Mouse (Mus musculus) midbrain, embryonic 13.5 days (tissue): ENCODE results near the gene Hnmt. TPM values are rescaled to one million over a fixed set of nuclear protein-coding genes. Genes with fewer than 3 reads are reported as not detected.
"Not testable (repeated sequence)": the region's sequence is repeated elsewhere in the genome, so short reads cannot be mapped to it uniquely, and the experiment has no call there.

ENCODE experiments used
- ATAC-seq: fragments of 200-750 bp; cut with Nextera tagmentation; 2 replicates; pipeline ENCODE4 v1.8.0; 2017; ENCODE audit warnings: mild to moderate bottlenecking, moderate TSS enrichment, moderate library complexity
- H3K27ac ChIP-seq: fragments of 300-500 bp; sonication (generic); 2 replicates; pipeline ENCODE4 v1.5.1; 2015; ENCODE audit warnings: inconsistent platforms, mild to moderate bottlenecking, moderate library complexity
- H3K27me3 ChIP-seq: fragments of 300-500 bp; sonication (generic); 2 replicates; pipeline ENCODE4 v1.6.1; 2015; ENCODE audit warnings: mild to moderate bottlenecking, inconsistent platforms
- H3K36me3 ChIP-seq: fragments of 300-500 bp; sonication (generic); 2 replicates; pipeline ENCODE4 v1.6.1; 2015; ENCODE audit warnings: mild to moderate bottlenecking, inconsistent platforms
- H3K4me1 ChIP-seq: fragments of 300-500 bp; sonication (generic); replicated peaks from 2 replicates; pipeline ENCODE4 v1.6.1; 2015; ENCODE audit warnings: inconsistent platforms
- H3K4me2 ChIP-seq: fragments of 300-500 bp; sonication (generic); replicated peaks from 2 replicates; pipeline ENCODE4 v1.6.1; 2015; ENCODE audit warnings: moderate library complexity, mild to moderate bottlenecking, inconsistent platforms
- H3K4me3 ChIP-seq: fragments of 300-500 bp; sonication (generic); replicated peaks from 2 replicates; pipeline ENCODE4 v1.5.1; 2015; ENCODE audit warnings: mild to moderate bottlenecking, inconsistent platforms
- H3K9ac ChIP-seq: fragments of 300-500 bp; sonication (generic); replicated peaks from 2 replicates; pipeline ENCODE4 v1.6.1; 2015; ENCODE audit warnings: mild to moderate bottlenecking, inconsistent platforms
- H3K9me3 ChIP-seq: fragments of 300-500 bp; sonication (generic); 2 replicates; pipeline ENCODE4 v1.6.1; 2016; ENCODE audit warnings: mild to moderate bottlenecking, inconsistent platforms
- WGBS: fragments of 180-500 bp; shearing (Covaris S2); methylation state at CpG from one replicate; pipeline ENCODE4 v1.1.7; 2015; 5-methylcytosine and 5-hydroxymethylcytosine counted together
- polyA plus RNA-seq: library from polyadenylated mRNA; unstranded; fragments of >200 nt; fragmentation: Nextera tagmentation; extraction: Ambion mirVana; gene quantifications from 2 replicates; pipeline ENCODE4 v1.2.1, GENCODE M21; 2015

The Hnmt gene
- 2.4 and 2.5 TPM in 2 replicates for polyA plus RNA-seq

GRCm38 (mm10) chr2:24049344-24049990 is at the start of gene Hnmt:
TSS of gene Hnmt (minus strand) at chr2:24049394.
- peak within 1 kb of the TSS; percentile 49; the same call in 1 of the 2 replicates for H3K9ac ChIP-seq
- no peak for ATAC-seq
- no peak within 1 kb of the TSS for H3K27ac ChIP-seq
- no peaks in the 10 kb centered on the region for H3K9me3 ChIP-seq
- peak within 1 kb of the TSS; percentile 42 for H3K4me3 ChIP-seq
- H3K4me2 ChIP-seq = peak within 1 kb of the TSS; percentile 53
- 44% methylated on average over 7 of the region's 7 CpGs for WGBS
- no peaks in the 10 kb centered on the region for H3K27me3 ChIP-seq
- H3K36me3 ChIP-seq = no peaks in the 10 kb centered on the region
- peaks cover 14% of the 10 kb centered on the region for H3K4me1 ChIP-seq

GRCm38 (mm10) chr2:24096495-24096894 is 47.3 kb upstream of the Hnmt start, which contains the start of gene Tbpl2:
TSS of gene Tbpl2 (minus strand) at chr2:24096595.
- H3K9me3 ChIP-seq = no peaks in the 10 kb centered on the region
- H3K27ac ChIP-seq = no peak within 1 kb of the TSS
- ATAC-seq = no peak
- H3K9ac ChIP-seq = no peak within 1 kb of the TSS
- no peaks in the 10 kb centered on the region for H3K4me1 ChIP-seq
- no peak within 1 kb of the TSS for H3K4me3 ChIP-seq
- H3K36me3 ChIP-seq = no peaks in the 10 kb centered on the region
- H3K27me3 ChIP-seq = no peaks in the 10 kb centered on the region
- WGBS = 89% methylated on average over 4 of the region's 4 CpGs
- H3K4me2 ChIP-seq = no peak within 1 kb of the TSS

GRCm38 (mm10) chr2:24090921-24091320 is 41.7 kb upstream of the Hnmt start:
- Histone ChIP-seq H3K9ac (no peak overlapping the region), H3K4me2 (no peak overlapping the region), H3K4me1 (no peaks in the 10 kb centered on the region), H3K27me3 (no peaks in the 10 kb centered on the region), H3K9me3 (no peaks in the 10 kb centered on the region), H3K4me3 (no peak overlapping the region), H3K27ac (no peak overlapping the region), H3K36me3 (no peaks in the 10 kb centered on the region)
- ATAC-seq = no peak
- 86% methylated on average over 1 of the region's 1 CpGs for WGBS

GRCm38 (mm10) chr2:24050459-24050858 is 1.3 kb upstream of the Hnmt start:
- H3K9ac ChIP-seq = no peak overlapping the region
- no peak for ATAC-seq
- H3K4me3 ChIP-seq = no peak overlapping the region
- no peaks in the 10 kb centered on the region for H3K9me3 ChIP-seq
- H3K27ac ChIP-seq = no peak overlapping the region
- no peak overlapping the region for H3K4me2 ChIP-seq
- H3K36me3 ChIP-seq = no peaks in the 10 kb centered on the region
- 83% methylated on average over 3 of the region's 3 CpGs for WGBS
- H3K27me3 ChIP-seq = no peaks in the 10 kb centered on the region
- peaks cover 14% of the 10 kb centered on the region for H3K4me1 ChIP-seq

GRCm38 (mm10) chr2:24048480-24049097 is 605 bp downstream of the Hnmt start:
- ATAC-seq = peak; percentile 96
- WGBS = 7% methylated on average over 16 of the region's 16 CpGs
- no peak overlapping the region for H3K27ac ChIP-seq

GRCm38 (mm10) chr2:24047551-24048479 is 1.4 kb downstream of the Hnmt start:
- Histone ChIP-seq H3K4me1 (peaks cover 14% of the 10 kb centered on the region), H3K9me3 (no peaks in the 10 kb centered on the region), H3K9ac (peak overlapping the region; percentile 49; the same call in 1 of the 2 replicates), H3K4me2 (peak overlapping the region; percentile 53), H3K27ac (no peak overlapping the region), H3K36me3 (no peaks in the 10 kb centered on the region), H3K4me3 (peak overlapping the region; percentile 42), H3K27me3 (no peaks in the 10 kb centered on the region)
- peak; percentile 63 for ATAC-seq
- 17% methylated on average over 6 of the region's 6 CpGs for WGBS

More at GRCm38 (mm10) chr2:24048480-24049097, 605 bp downstream of the Hnmt start:
- H3K27me3 ChIP-seq = no peaks in the 10 kb centered on the region
- H3K4me3 ChIP-seq = peak overlapping the region; percentile 42
- peak overlapping the region; percentile 49; the same call in 1 of the 2 replicates for H3K9ac ChIP-seq
- H3K9me3 ChIP-seq = no peaks in the 10 kb centered on the region
- H3K36me3 ChIP-seq = no peaks in the 10 kb centered on the region
- peak overlapping the region; percentile 53 for H3K4me2 ChIP-seq
- peaks cover 14% of the 10 kb centered on the region for H3K4me1 ChIP-seq

GRCm38 (mm10) chr2:24042901-24043300 is 6.3 kb downstream of the Hnmt start:
- Histone ChIP-seq H3K4me1 (peaks cover 5% of the 10 kb centered on the region; the same call in 1 of the 2 replicates), H3K4me3 (no peak overlapping the region), H3K4me2 (no peak overlapping the region), H3K9me3 (no peaks in the 10 kb centered on the region), H3K9ac (no peak overlapping the region), H3K27me3 (no peaks in the 10 kb centered on the region), H3K27ac (no peak overlapping the region), H3K36me3 (no peaks in the 10 kb centered on the region)
- ATAC-seq = no peak
- WGBS = 91% methylated on average over 1 of the region's 1 CpGs

GRCm38 (mm10) chr2:24040531-24040930 is 8.7 kb downstream of the Hnmt start:
- Histone ChIP-seq H3K4me1 (no peaks in the 10 kb centered on the region), H3K9ac (no peak overlapping the region), H3K4me2 (no peak overlapping the region), H3K27me3 (no peaks in the 10 kb centered on the region), H3K36me3 (no peaks in the 10 kb centered on the region), H3K9me3 (no peaks in the 10 kb centered on the region), H3K27ac (no peak overlapping the region), H3K4me3 (no peak overlapping the region)
- 98% methylated on average over 1 of the region's 1 CpGs for WGBS
- no peak for ATAC-seq

GRCm38 (mm10) chr2:24019386-24019785 is 29.8 kb downstream of the Hnmt start:
- H3K9me3 ChIP-seq, H3K4me1 ChIP-seq, H3K27ac ChIP-seq, H3K9ac ChIP-seq, H3K36me3 ChIP-seq, H3K4me2 ChIP-seq, H3K27me3 ChIP-seq, H3K4me3 ChIP-seq, ATAC-seq: not testable (repeated sequence)

GRCm38 (mm10) chr2:24018966-24019365 is 30.2 kb downstream of the Hnmt start:
- no peaks in the 10 kb centered on the region for H3K9me3 ChIP-seq
- H3K9ac ChIP-seq = no peak overlapping the region
- no peak overlapping the region for H3K4me2 ChIP-seq
- H3K4me1 ChIP-seq = no peaks in the 10 kb centered on the region
- ATAC-seq = no peak
- WGBS = 92% methylated on average over 1 of the region's 1 CpGs
- H3K36me3 ChIP-seq = no peaks in the 10 kb centered on the region
- H3K27me3 ChIP-seq = no peaks in the 10 kb centered on the region
- H3K4me3 ChIP-seq = no peak overlapping the region
- no peak overlapping the region for H3K27ac ChIP-seq

GRCm38 (mm10) chr2:24014957-24015356 is 34.2 kb downstream of the Hnmt start:
- no peak overlapping the region for H3K4me3 ChIP-seq
- 85% methylated on average over 5 of the region's 5 CpGs for WGBS
- no peak overlapping the region for H3K4me2 ChIP-seq
- no peaks in the 10 kb centered on the region for H3K4me1 ChIP-seq
- no peaks in the 10 kb centered on the region for H3K27me3 ChIP-seq
- H3K27ac ChIP-seq = no peak overlapping the region
- no peak overlapping the region for H3K9ac ChIP-seq
- H3K9me3 ChIP-seq = no peaks in the 10 kb centered on the region
- no peaks in the 10 kb centered on the region for H3K36me3 ChIP-seq
- no peak for ATAC-seq

- WGBS = 89% methylated on average over 1 of the region's 1 CpGs
- Histone ChIP-seq H3K9me3 (no peaks in the 10 kb centered on the region), H3K4me1 (no peaks in the 10 kb centered on the region), H3K4me2 (no peak overlapping the region), H3K27ac (no peak overlapping the region), H3K36me3 (no peaks in the 10 kb centered on the region), H3K4me3 (no peak overlapping the region), H3K9ac (no peak overlapping the region), H3K27me3 (no peaks in the 10 kb centered on the region)
- no peak for ATAC-seq
These were observed 49.9 kb downstream of the Hnmt start for GRCm38 (mm10) chr2:23999323-23999722.
